Mouse (Mus musculus) forebrain, embryonic 10.5 days (tissue): ENCODE measurements around the gene Skp2. TPM values are rescaled to one million over a fixed set of nuclear protein-coding genes. Genes with fewer than 3 reads are reported as not detected.
"Not testable (repeated sequence)": the region's sequence is repeated elsewhere in the genome, so short reads cannot be mapped to it uniquely, and the experiment has no call there.

Experiments
- DNase-seq: peaks from one replicate; pipeline ENCODE4 v3.0.0-alpha.2; 2017; ENCODE audit warnings: low spot score; ENCODE audit errors: extremely low spot score
- H3K27ac ChIP-seq: fragments of 300-500 bp; sonication (generic); 2 replicates; pipeline ENCODE4 v1.5.1; 2016; ENCODE audit warnings: mild to moderate bottlenecking
- H3K27me3 ChIP-seq: fragments of 300-500 bp; sonication (generic); 2 replicates; pipeline ENCODE4 v1.6.1; 2016; ENCODE audit warnings: mild to moderate bottlenecking; ENCODE audit not compliant: poor library complexity, severe bottlenecking
- H3K36me3 ChIP-seq: fragments of 300-500 bp; sonication (generic); replicated peaks from 2 replicates; pipeline ENCODE4 v1.6.1; 2016; ENCODE audit warnings: mild to moderate bottlenecking, moderate library complexity
- H3K4me1 ChIP-seq: fragments of 300-500 bp; sonication (generic); 2 replicates; pipeline ENCODE4 v1.6.1; 2016
- H3K4me3 ChIP-seq: fragments of 300-500 bp; sonication (generic); 2 replicates; pipeline ENCODE4 v1.5.1; 2016; ENCODE audit warnings: mild to moderate bottlenecking, moderate library complexity
- H3K9me3 ChIP-seq: fragments of 300-500 bp; sonication (generic); 2 replicates; pipeline ENCODE4 v1.6.1; 2016; ENCODE audit warnings: mild to moderate bottlenecking, moderate library complexity
- WGBS: fragments of 180-500 bp; shearing (Covaris S2); methylation state at CpG from one replicate; pipeline ENCODE4 v1.1.7; 2016; 5-methylcytosine and 5-hydroxymethylcytosine counted together
- polyA plus RNA-seq: library from polyadenylated mRNA; unstranded; fragments of >200 nt; fragmentation: Nextera tagmentation; extraction: Ambion mirVana; gene quantifications from 2 replicates; pipeline ENCODE4 v1.2.1, GENCODE M21; 2016

Skp2 gene
- 134 and 136 TPM in 2 replicates for polyA plus RNA-seq

GRCm38 (mm10) chr15:9155325-9155724 is at the start of gene Skp2:
Gene Skp2, minus strand, starts transcription at chr15:9155425.
- Histone ChIP-seq H3K4me3 (no peak within 1 kb of the TSS), H3K9me3 (no peaks in the 10 kb centered on the region), H3K27me3 (no peaks in the 10 kb centered on the region), H3K4me1 (no peaks in the 10 kb centered on the region), H3K27ac (no peak within 1 kb of the TSS), H3K36me3 (peaks cover 52% of the 10 kb centered on the region)
- no peak for DNase-seq

- Histone ChIP-seq H3K36me3 (peaks cover 15% of the 10 kb centered on the region), H3K9me3 (no peaks in the 10 kb centered on the region), H3K4me1 (no peaks in the 10 kb centered on the region), H3K27me3 (no peaks in the 10 kb centered on the region), H3K27ac (no peak overlapping the region), H3K4me3 (no peak overlapping the region)
- DNase-seq: no peak
- 80% methylated on average over 6 of the region's 6 CpGs for WGBS
These were observed 43.2 kb upstream of the Skp2 start for GRCm38 (mm10) chr15:9198421-9198820.

GRCm38 (mm10) chr15:9192685-9193084 is 37.5 kb upstream of the Skp2 start:
- H3K9me3 ChIP-seq, DNase-seq, H3K4me1 ChIP-seq, H3K27me3 ChIP-seq, H3K27ac ChIP-seq, H3K4me3 ChIP-seq: not testable (repeated sequence)
- peaks cover 39% of the 10 kb centered on the region for H3K36me3 ChIP-seq

- Histone ChIP-seq H3K4me1 (no peaks in the 10 kb centered on the region), H3K36me3 (peaks cover 40% of the 10 kb centered on the region), H3K27ac (no peak overlapping the region), H3K4me3 (no peak overlapping the region), H3K9me3 (no peaks in the 10 kb centered on the region), H3K27me3 (no peaks in the 10 kb centered on the region)
- no peak for DNase-seq
- 91% methylated on average over 2 of the region's 2 CpGs for WGBS
These were observed 34.6 kb upstream of the Skp2 start for GRCm38 (mm10) chr15:9189796-9190195.

GRCm38 (mm10) chr15:9183995-9184394 is 28.8 kb upstream of the Skp2 start:
- Histone ChIP-seq H3K27ac (no peak overlapping the region), H3K36me3 (peaks cover 47% of the 10 kb centered on the region), H3K27me3 (no peaks in the 10 kb centered on the region), H3K4me1 (no peaks in the 10 kb centered on the region), H3K4me3 (no peak overlapping the region), H3K9me3 (no peaks in the 10 kb centered on the region)
- WGBS: 97% methylated on average over 5 of the region's 5 CpGs
- no peak for DNase-seq

- no peak overlapping the region for H3K27ac ChIP-seq
- no peak for DNase-seq
- H3K4me3 ChIP-seq: no peak overlapping the region
- peaks cover 43% of the 10 kb centered on the region for H3K36me3 ChIP-seq
- no peaks in the 10 kb centered on the region for H3K27me3 ChIP-seq
- H3K4me1 ChIP-seq: no peaks in the 10 kb centered on the region
- no peaks in the 10 kb centered on the region for H3K9me3 ChIP-seq
- 98% methylated on average over 3 of the region's 3 CpGs for WGBS
These were observed 21.8 kb upstream of the Skp2 start for GRCm38 (mm10) chr15:9177038-9177437.

- WGBS: 79% methylated on average over 6 of the region's 6 CpGs
- Histone ChIP-seq H3K9me3 (no peaks in the 10 kb centered on the region), H3K36me3 (peaks cover 43% of the 10 kb centered on the region), H3K4me3 (no peak overlapping the region), H3K4me1 (peaks cover 14% of the 10 kb centered on the region; the same call in 1 of the 2 replicates), H3K27me3 (no peaks in the 10 kb centered on the region), H3K27ac (no peak overlapping the region)
- DNase-seq: no peak
These were observed 8.9 kb upstream of the Skp2 start for GRCm38 (mm10) chr15:9164125-9164524.

- H3K4me3 ChIP-seq: no peak overlapping the region
- DNase-seq: no peak
- peaks cover 34% of the 10 kb centered on the region for H3K36me3 ChIP-seq
- H3K27ac ChIP-seq: no peak overlapping the region
- no peaks in the 10 kb centered on the region for H3K27me3 ChIP-seq
- no peaks in the 10 kb centered on the region for H3K9me3 ChIP-seq
- H3K4me1 ChIP-seq: peaks cover 14% of the 10 kb centered on the region; the same call in 1 of the 2 replicates
- WGBS: 79% methylated on average over 4 of the region's 4 CpGs
These were observed 7.4 kb upstream of the Skp2 start for GRCm38 (mm10) chr15:9162557-9163070.

- Histone ChIP-seq H3K36me3 (peaks cover 40% of the 10 kb centered on the region), H3K27ac (peak overlapping the region; percentile 90), H3K27me3 (no peaks in the 10 kb centered on the region), H3K4me3 (peak overlapping the region; percentile 90), H3K4me1 (peaks cover 27% of the 10 kb centered on the region), H3K9me3 (no peaks in the 10 kb centered on the region; the same call in 1 of the 2 replicates)
- under 1% methylated on average over 37 of the region's 37 CpGs for WGBS
- no peak for DNase-seq
These were observed 14.5 kb downstream of the Skp2 start for GRCm38 (mm10) chr15:9140684-9141171.

GRCm38 (mm10) chr15:9140252-9140680 is 15.0 kb downstream of the Skp2 start, which contains the start of gene Lmbrd2:
Gene Lmbrd2, plus strand, starts transcription at chr15:9140550.
- H3K4me1 ChIP-seq: peaks cover 27% of the 10 kb centered on the region

GRCm38 (mm10) chr15:9139447-9139846 is 15.8 kb downstream of the Skp2 start:
- Histone ChIP-seq H3K4me1 (peaks cover 27% of the 10 kb centered on the region), H3K27me3 (no peaks in the 10 kb centered on the region), H3K4me3 (peak overlapping the region; percentile 90), H3K36me3 (peaks cover 47% of the 10 kb centered on the region), H3K27ac (peak overlapping the region; percentile 90), H3K9me3 (no peaks in the 10 kb centered on the region; the same call in 1 of the 2 replicates)
- no peak for DNase-seq
- 41% methylated on average over 10 of the region's 10 CpGs for WGBS

More at GRCm38 (mm10) chr15:9140252-9140680, 15.0 kb downstream of the Skp2 start, which contains the start of gene Lmbrd2:
- Histone ChIP-seq H3K9me3 (no peaks in the 10 kb centered on the region; the same call in 1 of the 2 replicates), H3K4me3 (peak within 1 kb of the TSS; percentile 90), H3K27me3 (no peaks in the 10 kb centered on the region), H3K27ac (peak within 1 kb of the TSS; percentile 90), H3K36me3 (peaks cover 43% of the 10 kb centered on the region)
- peak; percentile 98 for DNase-seq
- under 1% methylated on average over 34 of the region's 34 CpGs for WGBS

- no peak for DNase-seq
- Histone ChIP-seq H3K27ac (no peak overlapping the region), H3K9me3 (no peaks in the 10 kb centered on the region; the same call in 1 of the 2 replicates), H3K27me3 (no peaks in the 10 kb centered on the region), H3K4me3 (no peak overlapping the region), H3K36me3 (peaks cover 89% of the 10 kb centered on the region), H3K4me1 (peaks cover 18% of the 10 kb centered on the region)
- 83% methylated on average over 6 of the region's 6 CpGs for WGBS
These were observed 20.2 kb downstream of the Skp2 start for GRCm38 (mm10) chr15:9134891-9135507.
